Mouse (Mus musculus): Measurements from ENCODE around the gene Nae1.

Gene Nae1

DNA sequence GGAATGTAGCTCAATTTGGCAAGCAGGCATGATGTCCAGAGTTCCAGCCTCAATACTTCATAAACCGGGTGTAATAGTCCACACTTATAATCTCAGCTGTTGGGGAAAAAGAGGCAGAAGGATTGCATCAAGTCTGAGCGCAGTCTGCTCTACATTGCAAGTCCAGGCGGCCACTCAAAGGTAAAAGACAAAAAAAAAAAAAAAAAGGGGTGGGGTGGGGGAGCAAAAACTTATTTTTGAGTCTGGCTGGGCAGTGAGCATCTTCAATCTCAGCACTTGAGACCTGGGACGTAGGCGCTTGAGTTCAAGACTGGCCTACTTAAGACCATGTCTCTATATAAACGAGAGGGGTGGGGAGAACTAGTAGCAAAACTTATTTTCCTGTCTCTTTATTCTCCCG, 886 bp downstream of the Nae1 start:
- no peak for DNase-seq (ENCODE audit: low read depth, low spot score)

DNA sequence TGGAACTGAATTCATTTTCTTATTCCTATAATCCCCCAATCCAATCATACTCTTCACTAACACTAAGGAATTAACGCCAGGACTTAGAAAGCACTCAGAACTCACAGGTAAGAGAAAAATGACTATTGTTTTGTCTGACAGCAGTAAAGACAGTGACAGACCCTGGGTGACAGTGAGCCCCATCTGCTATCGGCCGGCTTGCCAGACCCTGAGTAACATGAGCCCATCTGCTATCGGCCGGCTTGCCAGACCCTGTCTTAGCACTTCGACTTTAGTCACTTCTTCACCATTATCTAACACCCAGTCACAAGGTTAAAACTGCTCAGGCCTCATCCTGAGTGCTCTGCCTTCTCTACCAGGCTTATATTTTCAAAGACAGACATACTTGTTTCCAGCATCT, 4.8 kb downstream of the Nae1 start:
- no peak for DNase-seq (ENCODE audit: low read depth, low spot score)

- DNase-seq (ENCODE audit: low read depth, low spot score) = no peak
Observed at GRCm38 (mm10) chr8:104517872-104518271, 16.6 kb downstream of the Nae1 start.

DNA sequence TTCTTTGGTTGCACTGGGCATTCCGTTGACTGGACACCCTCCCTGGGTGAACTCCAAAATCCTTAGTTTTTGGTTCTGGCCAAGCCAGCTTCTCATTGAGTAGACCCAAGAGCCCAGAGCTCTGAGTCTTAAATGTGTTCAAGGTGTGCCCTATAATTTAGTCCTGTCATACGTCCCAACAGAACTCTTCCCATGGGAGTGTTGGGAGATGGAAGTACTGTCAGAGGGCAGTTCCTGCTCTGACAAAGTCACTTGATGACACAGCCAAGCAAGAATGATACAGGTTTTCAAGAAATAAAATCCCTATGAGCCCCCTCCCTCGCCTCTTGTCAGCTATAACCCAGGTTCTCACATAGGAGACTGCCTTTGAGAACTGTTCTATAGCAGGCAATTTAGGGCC, 24.3 kb downstream of the Nae1 start:
- no peak for DNase-seq (ENCODE audit: low read depth, low spot score)

DNA sequence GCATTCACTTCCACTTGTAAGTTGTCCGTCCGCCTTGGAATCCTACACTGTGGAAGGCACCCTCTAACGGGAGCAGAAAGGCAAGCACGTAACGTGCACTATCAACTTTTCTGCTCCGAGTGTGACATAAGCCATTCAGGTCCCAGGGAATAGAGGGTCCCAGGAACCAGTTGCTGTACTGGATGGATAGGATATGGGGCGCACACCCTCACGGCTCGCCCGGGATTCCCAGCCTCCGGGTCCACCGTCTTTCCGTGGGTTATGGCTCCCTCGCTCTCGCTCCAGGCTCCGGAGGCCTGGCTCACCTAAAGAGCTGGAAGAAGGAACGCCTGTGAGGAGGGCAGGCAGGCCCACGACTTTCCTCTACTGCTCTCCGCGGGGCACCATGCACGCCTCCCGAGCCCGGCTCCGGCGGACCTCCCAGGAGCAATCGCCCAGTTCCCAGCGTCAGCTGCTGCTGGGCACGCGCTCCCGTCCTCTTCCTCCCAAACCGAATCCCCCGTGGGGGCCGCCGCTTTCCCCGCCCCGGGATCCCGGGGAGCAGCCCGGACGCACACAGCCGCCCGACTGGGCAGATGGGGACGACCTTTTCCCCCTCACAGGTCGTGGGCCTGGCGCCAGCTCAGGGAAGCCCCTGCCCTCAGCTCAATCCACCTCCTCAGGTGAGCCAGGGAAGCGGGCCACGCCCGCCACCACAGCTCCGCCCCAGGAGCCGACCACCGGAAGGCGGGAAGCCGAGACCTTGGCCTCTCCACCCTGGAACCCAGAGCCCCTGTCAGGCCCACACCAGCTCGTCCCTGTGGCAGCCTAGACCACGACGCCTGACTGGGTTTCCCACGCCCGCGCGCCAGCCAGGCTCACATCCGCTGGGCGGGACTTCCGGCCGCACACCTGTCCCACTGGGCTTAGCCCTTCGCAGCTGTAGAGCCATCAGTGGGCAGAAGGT, 25.1 kb downstream of the Nae1 start, which contains the start of gene Terb1:
Gene Terb1 (minus strand): TSS at position 850 of the 946 bp plus-strand sequence.
- DNase-seq (ENCODE audit: low read depth, low spot score) = no peak

DNA sequence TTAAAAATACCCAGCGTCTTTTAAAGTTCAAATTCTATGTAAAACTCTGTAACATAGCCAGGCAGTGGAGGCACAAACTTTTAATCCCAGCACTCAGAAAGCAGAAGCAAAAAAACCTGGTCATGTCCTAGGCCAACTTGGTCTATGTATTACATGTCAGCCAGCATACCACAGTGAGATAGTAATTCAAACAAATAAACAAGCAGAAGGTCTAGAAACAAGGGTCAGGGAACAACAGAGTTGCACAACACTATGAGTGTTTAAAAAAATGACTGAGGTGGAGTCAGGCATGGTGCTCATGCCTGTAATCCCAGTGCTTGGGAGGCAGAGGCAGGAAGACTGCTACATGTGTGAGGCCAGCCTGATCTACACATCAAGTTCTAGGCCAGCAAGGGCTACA, 55.3 kb downstream of the Nae1 start:
- no peak for DNase-seq (ENCODE audit: low read depth, low spot score)

- DNase-seq (ENCODE audit: low read depth, low spot score) = no peak
Observed at GRCm38 (mm10) chr8:104472465-104472864, 62.0 kb downstream of the Nae1 start.

- DNase-seq (ENCODE audit: low read depth, low spot score) = no peak
Observed at GRCm38 (mm10) chr8:104467463-104467862, 67.0 kb downstream of the Nae1 start.

All from telencephalon, adult 2 months (tissue).